Mouse (Mus musculus) cerebellum, postnatal 25 days (tissue): Measurements from ENCODE around the gene Ptpn6.
A peak's percentile ranks its signal among the peaks of the same experiment; 100 is the strongest.
"Not testable (repeated sequence)": the region's sequence is repeated elsewhere in the genome, so short reads cannot be mapped to it uniquely, and the experiment has no call there.

Source experiments
- DNase-seq, 2 experiments: peaks; one replicate each; pipeline ENCODE4 v3.0.0; 2021; ENCODE audit warnings: mixed read lengths in 2 of 2

Gene Ptpn6

GRCm38 (mm10) chr6:124694166-124694955 is 44.2 kb downstream of the Ptpn6 start:
- DNase-seq, result peak; percentile 78 to 81

GRCm38 (mm10) chr6:124693243-124693981 is 45.1 kb downstream of the Ptpn6 start:
- DNase-seq, result no peak

GRCm38 (mm10) chr6:124690517-124690916 is 48.0 kb downstream of the Ptpn6 start:
- DNase-seq, result no peak

- DNase-seq, result no peak
These were observed 49.5 kb downstream of the Ptpn6 start for GRCm38 (mm10) chr6:124689011-124689410.

- no peak for DNase-seq
These were observed 50.3 kb downstream of the Ptpn6 start for GRCm38 (mm10) chr6:124688151-124688758.

- DNase-seq, result not testable (repeated sequence)
These were observed 51.9 kb downstream of the Ptpn6 start for GRCm38 (mm10) chr6:124686644-124687043.

GRCm38 (mm10) chr6:124685606-124686386 is 52.7 kb downstream of the Ptpn6 start:
- no peak for DNase-seq

- peak; percentile 55 to 79 for DNase-seq
These were observed 54.7 kb downstream of the Ptpn6 start for GRCm38 (mm10) chr6:124683591-124684417.

GRCm38 (mm10) chr6:124682291-124682690 is 56.2 kb downstream of the Ptpn6 start:
- DNase-seq, result not testable (repeated sequence)

- no peak for DNase-seq
These were observed 59.0 kb downstream of the Ptpn6 start for GRCm38 (mm10) chr6:124679486-124679885.

- no peak for DNase-seq
These were observed 59.7 kb downstream of the Ptpn6 start for GRCm38 (mm10) chr6:124678769-124679168.

GRCm38 (mm10) chr6:124676171-124676570 is 62.3 kb downstream of the Ptpn6 start:
- DNase-seq, result no peak

GRCm38 (mm10) chr6:124674591-124674990 is 63.9 kb downstream of the Ptpn6 start:
- no peak for DNase-seq

- peak; percentile 83 to 85 for DNase-seq
These were observed 64.9 kb downstream of the Ptpn6 start for GRCm38 (mm10) chr6:124673619-124674018.

GRCm38 (mm10) chr6:124672100-124672499 is 66.4 kb downstream of the Ptpn6 start:
- DNase-seq, result no peak
